Mouse (Mus musculus) thymus, postnatal 14 days (tissue): ENCODE measurements around the gene Tjp2.
"Not testable (repeated sequence)": the region's sequence is repeated elsewhere in the genome, so short reads cannot be mapped to it uniquely, and the experiment has no call there.

Experiments
- DNase-seq: peaks from one replicate; pipeline ENCODE4 v3.0.0; 2021

Tjp2 gene

DNA sequence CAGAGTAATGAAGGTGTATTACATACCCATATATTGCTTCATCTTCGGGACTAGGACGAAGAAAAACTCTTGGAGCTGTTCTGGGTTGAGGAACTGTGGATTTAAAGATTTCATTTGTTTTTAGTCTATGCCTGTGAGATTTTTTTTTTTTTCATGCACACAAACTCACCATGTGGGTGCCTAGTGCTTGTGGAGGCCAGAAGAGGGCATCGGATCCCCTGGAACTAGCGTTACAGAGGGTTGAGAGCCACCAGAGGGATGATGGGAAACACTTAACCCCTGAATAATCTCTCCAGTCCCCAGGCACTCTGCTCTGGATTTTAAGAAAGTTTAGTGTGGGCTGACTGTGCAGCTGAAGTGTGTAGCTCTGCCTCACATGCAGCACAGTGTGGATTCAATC, 104.0 kb downstream of the Tjp2 start:
- no peak for DNase-seq

DNA sequence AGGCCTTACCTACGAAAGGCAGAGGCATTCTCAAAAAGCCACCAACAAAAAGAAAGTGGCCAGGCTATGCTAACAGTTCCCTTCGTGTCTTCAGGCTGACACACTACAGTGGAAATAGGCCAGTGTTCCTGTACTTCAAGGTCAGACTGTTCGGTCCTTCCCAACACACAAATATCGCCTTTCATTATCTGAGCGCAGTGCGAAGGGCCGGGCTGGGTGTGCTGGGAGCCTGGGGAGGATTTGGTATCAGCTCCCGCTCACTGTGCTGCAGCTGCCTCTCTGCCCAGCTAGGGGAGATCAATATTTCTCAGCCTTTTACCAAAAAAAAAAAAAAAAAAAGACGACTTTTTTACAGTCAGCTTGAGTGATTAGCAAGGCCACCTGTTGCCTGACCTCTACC, 106.1 kb downstream of the Tjp2 start:
- DNase-seq = no peak

DNA sequence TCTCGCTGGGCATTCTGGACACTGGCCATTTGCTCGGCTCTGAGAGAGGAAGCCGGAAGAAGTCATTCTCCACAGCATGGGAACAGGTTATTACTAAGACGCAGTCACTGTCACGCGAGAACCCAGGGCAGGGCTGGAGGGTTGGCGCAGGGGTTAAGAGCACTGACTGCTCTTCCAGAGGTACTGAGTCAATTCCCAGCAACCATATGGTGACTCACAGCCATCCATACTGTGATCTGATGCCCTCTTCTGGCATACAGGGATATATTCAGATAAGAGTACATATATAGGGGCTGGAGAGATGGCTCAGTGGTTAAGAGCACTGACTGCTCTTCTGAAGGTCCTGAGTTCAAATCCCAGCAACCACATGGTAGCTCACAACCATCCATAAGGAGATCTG, 113.2 kb downstream of the Tjp2 start:
- no peak for DNase-seq

DNA sequence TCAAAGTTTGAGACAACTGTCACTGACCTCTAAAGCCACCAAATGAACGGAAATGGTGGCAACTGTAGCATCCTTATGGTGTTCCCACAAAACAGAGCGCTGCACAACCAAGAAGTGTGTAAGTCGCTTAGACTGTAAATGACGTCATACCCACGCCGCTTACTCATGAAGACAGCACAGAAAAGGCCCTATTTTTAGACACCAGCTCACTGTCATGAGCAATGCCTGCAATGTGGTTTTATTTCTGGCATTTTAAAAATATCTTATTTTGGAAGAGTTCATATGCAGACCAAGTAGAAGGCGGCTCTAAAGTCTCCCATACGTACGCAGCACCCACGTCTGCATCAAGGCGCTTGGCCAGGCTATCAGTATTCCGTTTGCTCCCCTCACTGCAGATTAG, 117.1 kb downstream of the Tjp2 start:
- no peak for DNase-seq

GRCm38 (mm10) chr19:24103802-24104201, 121.0 kb downstream of the Tjp2 start:
- no peak for DNase-seq

GRCm38 (mm10) chr19:24102562-24103126, 122.2 kb downstream of the Tjp2 start:
- DNase-seq = no peak

DNA sequence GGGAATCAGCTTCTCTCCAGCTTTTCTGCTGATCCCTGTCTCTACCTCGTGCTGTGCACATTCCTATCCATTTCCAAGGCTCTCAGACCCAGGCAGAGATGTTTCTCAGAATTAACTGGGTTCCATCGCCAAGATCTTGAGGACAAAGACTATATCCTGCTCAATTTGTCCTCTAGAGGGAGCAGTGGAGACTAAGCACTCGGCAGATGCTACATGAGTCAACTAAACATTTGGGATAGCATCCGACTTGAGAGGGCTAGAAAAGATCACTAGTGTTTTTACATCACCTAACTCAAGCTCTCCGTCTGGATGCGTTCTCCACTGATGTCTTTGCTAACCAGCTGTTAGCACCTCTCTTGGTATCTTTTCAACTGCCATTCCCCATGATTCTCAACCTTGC, 123.6 kb downstream of the Tjp2 start:
- no peak for DNase-seq

DNA sequence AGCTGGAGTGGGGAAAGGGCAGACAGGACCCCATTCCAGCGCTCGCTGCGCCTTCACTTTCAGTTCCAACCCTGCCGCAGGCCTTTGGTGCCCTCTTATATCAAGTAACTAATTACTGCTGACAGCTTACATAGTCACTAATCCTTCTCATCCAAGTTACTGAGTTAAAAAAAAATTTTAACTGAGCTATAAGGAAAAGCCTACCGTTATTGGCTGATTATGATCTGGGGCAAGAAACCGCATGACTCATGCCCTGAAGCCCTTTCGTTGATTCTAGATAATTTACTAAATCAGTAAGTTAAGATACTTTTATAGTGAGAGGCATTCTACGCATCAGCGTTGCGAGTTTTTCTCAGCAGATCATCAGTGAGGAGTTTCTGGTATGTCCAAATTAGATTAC, 126.1 kb downstream of the Tjp2 start:
- DNase-seq = no peak

DNA sequence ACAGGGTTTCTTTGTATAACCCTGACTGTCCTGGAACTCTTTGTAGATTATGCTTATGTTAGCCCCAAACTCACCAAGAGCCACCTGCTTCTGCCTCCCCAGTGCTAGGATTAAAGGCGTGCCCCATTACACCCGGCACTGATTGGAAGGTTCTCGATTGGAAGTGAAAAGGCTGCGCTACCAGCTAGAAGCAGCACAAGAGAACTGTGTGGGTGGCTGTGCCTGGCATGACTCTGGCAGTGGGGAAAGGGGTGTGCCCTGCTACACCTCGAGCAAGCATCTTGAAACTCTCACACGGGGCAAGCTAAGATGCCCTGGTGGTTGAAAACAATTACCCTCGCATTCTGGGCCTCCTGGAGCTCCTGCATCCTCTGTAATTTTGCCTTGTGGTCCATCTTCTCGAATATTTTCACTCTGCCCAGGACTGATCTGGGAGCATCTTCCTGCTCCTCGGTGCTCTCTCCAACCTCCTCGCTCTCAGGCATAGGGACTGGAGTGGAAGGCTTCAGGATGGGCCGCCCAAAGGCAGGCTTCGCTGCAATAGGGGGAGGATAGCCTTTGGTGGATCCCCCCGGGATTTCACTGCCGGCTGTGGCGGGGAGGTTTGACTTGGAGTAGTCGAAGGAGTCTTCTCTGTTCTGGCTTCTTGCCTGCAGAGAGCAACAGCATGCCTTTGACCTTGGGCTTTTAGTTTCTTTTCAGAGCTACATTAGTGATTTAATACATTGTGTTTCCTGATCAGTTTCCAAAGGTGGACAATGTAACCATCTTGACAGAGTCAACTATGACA, 127.0 kb downstream of the Tjp2 start:
- DNase-seq = no peak

DNA sequence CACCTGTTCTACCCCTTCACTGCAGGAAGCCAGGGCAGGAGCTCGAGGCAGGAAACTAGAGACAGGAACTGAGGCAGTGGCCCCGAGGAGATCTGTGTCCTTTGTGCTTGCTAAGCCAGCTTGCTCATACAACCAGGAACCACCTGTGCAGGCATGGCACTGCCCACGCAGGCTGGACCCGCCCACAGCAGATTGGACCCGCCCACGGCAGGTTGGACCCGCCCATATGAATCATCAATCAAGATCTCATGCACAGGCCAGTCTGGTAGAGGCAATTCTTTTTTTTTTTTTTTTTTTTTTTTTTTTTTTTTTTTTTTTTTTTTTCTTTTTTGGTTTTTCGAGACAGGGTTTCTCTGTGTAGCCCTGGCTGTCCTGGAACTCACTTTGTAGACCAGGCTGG, 132.8 kb downstream of the Tjp2 start:
- not testable (repeated sequence) for DNase-seq

DNA sequence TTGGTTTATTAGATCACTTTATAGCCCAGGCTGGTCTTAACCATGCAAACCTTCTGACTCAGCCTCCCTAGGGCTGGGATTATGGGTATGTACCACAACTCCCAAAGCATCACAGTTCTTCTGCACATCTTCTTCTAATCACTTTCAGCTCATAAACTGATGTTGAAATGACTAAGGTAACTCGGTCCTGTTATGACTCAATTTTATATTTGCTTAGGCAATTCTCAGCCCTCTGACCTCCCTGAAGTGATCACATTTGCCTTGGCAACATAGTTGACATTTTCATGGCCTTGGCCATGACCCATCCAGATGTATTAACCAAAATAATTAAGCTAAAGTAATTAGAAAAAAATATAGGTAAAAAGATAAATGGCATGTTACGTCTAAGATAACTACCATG, 134.5 kb downstream of the Tjp2 start:
- DNase-seq = no peak

- DNase-seq = no peak
Measured at GRCm38 (mm10) chr19:24085306-24085705, 139.5 kb downstream of the Tjp2 start.

DNA sequence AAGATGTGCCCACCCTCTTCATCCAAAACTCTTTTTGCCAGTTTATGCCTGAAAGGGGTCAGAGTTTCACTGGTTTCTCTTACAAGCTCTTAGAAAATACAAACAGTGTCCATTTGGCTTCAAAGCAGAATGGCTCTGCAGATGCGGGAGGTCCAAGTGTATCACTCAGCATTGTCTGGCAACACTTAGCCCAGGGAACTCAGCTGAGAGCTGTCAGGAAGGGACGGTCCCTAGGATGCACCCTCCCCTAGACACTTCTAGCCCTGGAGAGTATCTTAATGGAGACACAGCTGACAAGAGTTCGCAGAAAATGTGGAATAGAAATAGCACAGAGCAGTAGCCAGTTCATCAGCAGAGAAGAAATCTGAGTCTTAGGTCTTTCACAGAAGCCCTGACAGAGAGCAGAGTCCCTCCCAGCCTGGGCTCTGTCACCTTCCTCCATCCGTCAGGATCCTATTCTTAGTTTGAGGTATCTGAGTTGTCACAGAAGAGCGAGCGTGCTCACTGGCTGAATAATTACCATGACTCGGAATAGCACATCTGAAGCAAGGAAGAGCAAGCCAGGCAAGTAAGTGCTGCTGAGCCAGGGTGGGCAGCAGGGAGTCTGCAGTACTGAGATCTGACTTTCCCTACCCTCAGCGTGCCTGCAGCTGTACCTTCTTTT, 144.3 kb downstream of the Tjp2 start:
- no peak for DNase-seq

DNA sequence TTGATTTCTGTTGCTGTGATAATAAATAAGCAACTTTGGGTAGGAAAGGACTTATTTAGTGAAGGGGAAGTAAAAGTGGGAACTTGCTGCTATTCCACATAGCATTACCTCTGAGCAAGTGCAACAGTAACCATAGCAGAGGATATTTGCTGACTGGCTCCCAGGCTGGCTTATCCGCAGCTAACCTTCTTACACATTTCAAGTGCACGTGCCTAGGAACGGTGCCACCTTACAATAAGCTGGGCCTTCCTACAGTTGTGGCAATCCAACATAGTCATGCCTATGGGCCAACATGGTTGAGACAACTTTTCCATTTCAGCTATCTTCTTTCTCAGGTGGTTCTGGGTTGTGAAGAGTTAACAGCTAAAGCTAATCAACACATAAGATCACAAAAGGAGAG, 147.2 kb downstream of the Tjp2 start:
- DNase-seq = no peak

GRCm38 (mm10) chr19:24076536-24076935, 148.3 kb downstream of the Tjp2 start:
- no peak for DNase-seq

- no peak for DNase-seq
Measured at GRCm38 (mm10) chr19:24075927-24076326, 148.9 kb downstream of the Tjp2 start.

- no peak for DNase-seq
Measured at GRCm38 (mm10) chr19:24073155-24073554, 151.7 kb downstream of the Tjp2 start.

GRCm38 (mm10) chr19:24064348-24064895, 160.4 kb downstream of the Tjp2 start:
- DNase-seq = no peak

DNA sequence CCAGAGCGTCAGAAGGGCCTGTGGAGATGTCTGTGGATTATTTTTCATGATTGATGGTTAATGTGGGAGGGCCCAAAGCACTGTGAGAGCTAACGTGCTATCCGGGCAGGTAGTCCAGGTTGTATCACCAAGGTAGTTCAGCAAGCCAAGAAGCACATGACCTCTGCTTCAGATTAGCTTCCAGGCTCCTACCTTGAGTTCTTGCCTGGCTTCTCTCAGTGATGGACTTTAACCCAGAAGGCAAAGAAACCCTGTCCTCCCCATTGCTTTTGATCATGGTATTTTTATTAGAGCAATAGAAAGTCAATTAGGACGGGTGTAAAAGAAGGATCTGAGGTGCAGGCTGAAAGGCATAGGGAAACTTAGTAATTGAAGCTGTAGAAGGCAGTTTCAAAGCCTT, 161.2 kb downstream of the Tjp2 start:
- DNase-seq = no peak

DNA sequence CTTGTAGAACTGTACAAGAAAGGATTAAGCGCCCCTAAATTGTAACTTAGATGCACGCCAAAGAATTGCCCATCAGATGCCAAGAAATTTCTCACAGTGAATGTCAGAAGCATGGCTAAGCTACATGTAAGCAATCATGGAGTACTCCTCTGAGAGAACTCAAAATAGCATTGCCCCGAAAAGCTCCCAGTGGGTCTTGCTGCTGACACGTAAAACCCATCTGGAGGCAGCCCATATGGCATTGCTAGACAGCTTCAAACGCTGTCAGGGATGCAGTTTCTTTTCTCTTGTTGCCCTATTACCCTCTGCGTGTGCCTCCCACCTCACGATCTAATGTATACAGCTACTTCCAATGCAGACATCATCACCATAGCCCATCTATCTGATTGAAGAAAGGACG, 166.0 kb downstream of the Tjp2 start:
- DNase-seq = no peak

- no peak for DNase-seq
Measured at GRCm38 (mm10) chr19:24058021-24058420, 166.8 kb downstream of the Tjp2 start.

GRCm38 (mm10) chr19:24056880-24057279, 167.9 kb downstream of the Tjp2 start:
- no peak for DNase-seq

- no peak for DNase-seq
Measured at GRCm38 (mm10) chr19:24054904-24055303, 169.9 kb downstream of the Tjp2 start.

DNA sequence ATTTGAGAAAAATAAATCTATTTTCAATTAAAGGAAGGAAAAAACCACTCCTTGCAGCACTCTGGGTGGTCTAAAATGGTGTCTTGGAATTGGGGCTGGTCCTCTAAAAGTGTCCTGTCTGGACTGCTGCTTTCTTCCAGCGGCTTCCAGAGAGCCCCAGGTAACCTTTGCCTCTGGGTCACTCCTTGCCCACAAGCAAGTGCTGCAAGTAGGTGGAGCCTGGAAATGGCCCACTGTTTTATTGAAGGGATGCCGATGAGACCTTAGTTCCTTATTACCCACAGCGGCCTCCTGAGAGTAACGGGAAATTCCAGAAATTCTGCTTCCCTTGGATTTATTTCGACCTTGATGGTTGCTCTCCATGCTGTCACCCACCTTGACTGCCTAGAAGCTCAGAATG, 170.6 kb downstream of the Tjp2 start:
- no peak for DNase-seq
